Mouse (Mus musculus): ENCODE measurements around the gene Dbp.
"Not testable (repeated sequence)": the region's sequence is repeated elsewhere in the genome, so short reads cannot be mapped to it uniquely, and the experiment has no call there.

Dbp gene

GRCm38 (mm10) chr7:45704730-45705442 lies at the start of gene Dbp:
Gene Dbp (plus strand): TSS chr7:45705088.
- DNase-seq, result peak; percentile 100

GRCm38 (mm10) chr7:45660746-45661478 lies 44.0 kb upstream of the Dbp start:
- no peak for DNase-seq

GRCm38 (mm10) chr7:45661702-45662101 lies 43.2 kb upstream of the Dbp start:
- DNase-seq, result not testable (repeated sequence)

- DNase-seq, result no peak
Observed at GRCm38 (mm10) chr7:45665303-45666138, 39.4 kb upstream of the Dbp start.

GRCm38 (mm10) chr7:45666161-45666560 lies 38.7 kb upstream of the Dbp start, which contains the start of gene Fut2:
Gene Fut2 (minus strand): TSS chr7:45666394.
- DNase-seq, result no peak

GRCm38 (mm10) chr7:45667761-45668160 lies 37.1 kb upstream of the Dbp start:
- DNase-seq, result no peak

- DNase-seq, result no peak
Observed at GRCm38 (mm10) chr7:45668921-45669320, 36.0 kb upstream of the Dbp start.

- no peak for DNase-seq
Observed at GRCm38 (mm10) chr7:45677627-45678295, 27.1 kb upstream of the Dbp start.

GRCm38 (mm10) chr7:45678513-45678912 lies 26.4 kb upstream of the Dbp start:
- no peak for DNase-seq

GRCm38 (mm10) chr7:45679966-45680621 lies 24.8 kb upstream of the Dbp start:
- peak; percentile 75 for DNase-seq

- DNase-seq, result peak; percentile 79
Observed at GRCm38 (mm10) chr7:45681046-45681736, 23.7 kb upstream of the Dbp start.

GRCm38 (mm10) chr7:45682144-45683126 lies 22.5 kb upstream of the Dbp start:
- DNase-seq, result peak; percentile 94

- no peak for DNase-seq
Observed at GRCm38 (mm10) chr7:45683396-45684050, 21.4 kb upstream of the Dbp start, which contains the start of gene Ntn5. Gene Ntn5 (plus strand): TSS chr7:45684022.

- DNase-seq, result no peak
Observed at GRCm38 (mm10) chr7:45685811-45686210, 19.1 kb upstream of the Dbp start.

GRCm38 (mm10) chr7:45686841-45687240 lies 18.0 kb upstream of the Dbp start:
- DNase-seq, result peak; percentile 60

- DNase-seq, result no peak
Observed at GRCm38 (mm10) chr7:45689099-45689498, 15.8 kb upstream of the Dbp start.

- no peak for DNase-seq
Observed at GRCm38 (mm10) chr7:45689800-45690199, 15.1 kb upstream of the Dbp start.

- no peak for DNase-seq
Observed at GRCm38 (mm10) chr7:45692364-45692763, 12.5 kb upstream of the Dbp start.

GRCm38 (mm10) chr7:45693921-45694591 lies 10.8 kb upstream of the Dbp start, which contains the start of gene Sec1:
Gene Sec1 (minus strand): TSS chr7:45694402.
- no peak for DNase-seq

All from lung, postnatal 36 days (tissue).